Mouse (Mus musculus): ENCODE measurements at regions not wholly inside any gene's neighbourhood (a gene's known extent, or its start where the extent isn't known, plus 50 kb on each side); places are given as distances from the start of the nearest gene placed in this dataset.
A peak's percentile ranks its signal among the peaks of the same experiment; 100 is the strongest.

GRCm38 (mm10) chr9:60993661-60994060 lies 199.3 kb downstream of the Uaca start:
- TF ChIP-seq CTCF (IDR thresholded peaks at IDR 0.05; ENCODE audit: borderline replicate concordance, insufficient read depth, low read length) (no peak), POLR2A (IDR thresholded peaks at IDR 0.05; ENCODE audit: low read depth, low read length) (no peak)
- H3K4me3 ChIP-seq (ENCODE audit: insufficient read depth, low read length), result no peak overlapping the region
- no peaks in the 10 kb centered on the region; the same call in 1 of the 2 replicates for H3K4me1 ChIP-seq (ENCODE audit: control insufficient read depth, insufficient read depth, low read length)
- no peak overlapping the region for H3K27ac ChIP-seq (ENCODE audit: insufficient read depth, low read length)

- Histone ChIP-seq H3K4me3 (ENCODE audit: insufficient read depth, low read length) (no peak overlapping the region), H3K27ac (ENCODE audit: insufficient read depth, low read length) (no peak overlapping the region)
- TF ChIP-seq CTCF (IDR thresholded peaks at IDR 0.05; ENCODE audit: borderline replicate concordance, insufficient read depth, low read length) (no peak), POLR2A (IDR thresholded peaks at IDR 0.05; ENCODE audit: low read depth, low read length) (no peak)
Observed at GRCm38 (mm10) chr9:60995096-60995495, 200.8 kb downstream of the Uaca start.

GRCm38 (mm10) chr9:60998086-60998785 lies 203.9 kb downstream of the Uaca start:
- TF ChIP-seq POLR2A (IDR thresholded peaks at IDR 0.05; ENCODE audit: low read depth, low read length) (no peak), CTCF (IDR thresholded peaks at IDR 0.05; ENCODE audit: borderline replicate concordance, insufficient read depth, low read length) (no peak)
- Histone ChIP-seq H3K27ac (ENCODE audit: insufficient read depth, low read length) (no peak overlapping the region), H3K4me1 (ENCODE audit: control insufficient read depth, insufficient read depth, low read length) (no peaks in the 10 kb centered on the region), H3K4me3 (ENCODE audit: insufficient read depth, low read length) (no peak overlapping the region)

More at GRCm38 (mm10) chr9:60995096-60995495, 200.8 kb downstream of the Uaca start:
- H3K4me1 ChIP-seq (ENCODE audit: control insufficient read depth, insufficient read depth, low read length), result no peaks in the 10 kb centered on the region

- Histone ChIP-seq H3K4me1 (ENCODE audit: control insufficient read depth, insufficient read depth, low read length) (no peaks in the 10 kb centered on the region), H3K4me3 (ENCODE audit: insufficient read depth, low read length) (no peak overlapping the region), H3K27ac (ENCODE audit: insufficient read depth, low read length) (no peak overlapping the region)
- TF ChIP-seq POLR2A (IDR thresholded peaks at IDR 0.05; ENCODE audit: low read depth, low read length), result no peak
- TF ChIP-seq CTCF (IDR thresholded peaks at IDR 0.05; ENCODE audit: borderline replicate concordance, insufficient read depth, low read length), result peak; percentile 55; the same call in 1 of the 2 replicates
Observed at GRCm38 (mm10) chr9:60999001-60999529, 204.7 kb downstream of the Uaca start.

- no peaks in the 10 kb centered on the region for H3K4me1 ChIP-seq (ENCODE audit: control insufficient read depth, insufficient read depth, low read length)
- no peak overlapping the region for H3K27ac ChIP-seq (ENCODE audit: insufficient read depth, low read length)
- no peak for TF ChIP-seq CTCF (IDR thresholded peaks at IDR 0.05; ENCODE audit: borderline replicate concordance, insufficient read depth, low read length)
- no peak overlapping the region for H3K4me3 ChIP-seq (ENCODE audit: insufficient read depth, low read length)
Observed at GRCm38 (mm10) chr9:61000232-61000631, 205.9 kb downstream of the Uaca start.

GRCm38 (mm10) chr9:61002572-61002971 lies 208.2 kb downstream of the Uaca start:
- no peak overlapping the region for H3K4me3 ChIP-seq (ENCODE audit: insufficient read depth, low read length)
- no peak overlapping the region for H3K27ac ChIP-seq (ENCODE audit: insufficient read depth, low read length)
- no peak for TF ChIP-seq POLR2A (IDR thresholded peaks at IDR 0.05; ENCODE audit: low read depth, low read length)
- H3K4me1 ChIP-seq (ENCODE audit: control insufficient read depth, insufficient read depth, low read length), result no peaks in the 10 kb centered on the region

- Histone ChIP-seq H3K4me3 (ENCODE audit: insufficient read depth, low read length) (no peak overlapping the region), H3K27ac (ENCODE audit: insufficient read depth, low read length) (no peak overlapping the region), H3K4me1 (ENCODE audit: control insufficient read depth, insufficient read depth, low read length) (no peaks in the 10 kb centered on the region)
- TF ChIP-seq POLR2A (IDR thresholded peaks at IDR 0.05; ENCODE audit: low read depth, low read length) (no peak), CTCF (IDR thresholded peaks at IDR 0.05; ENCODE audit: borderline replicate concordance, insufficient read depth, low read length) (no peak)
Observed at GRCm38 (mm10) chr9:61008446-61008845, 214.1 kb downstream of the Uaca start.

GRCm38 (mm10) chr9:61011066-61011465 lies 216.7 kb downstream of the Uaca start:
- TF ChIP-seq POLR2A (IDR thresholded peaks at IDR 0.05; ENCODE audit: low read depth, low read length) (no peak), CTCF (IDR thresholded peaks at IDR 0.05; ENCODE audit: borderline replicate concordance, insufficient read depth, low read length) (no peak)
- no peak overlapping the region for H3K27ac ChIP-seq (ENCODE audit: insufficient read depth, low read length)
- H3K4me1 ChIP-seq (ENCODE audit: control insufficient read depth, insufficient read depth, low read length), result no peaks in the 10 kb centered on the region; the same call in 1 of the 2 replicates
- no peak overlapping the region for H3K4me3 ChIP-seq (ENCODE audit: insufficient read depth, low read length)

- H3K4me1 ChIP-seq (ENCODE audit: control insufficient read depth, insufficient read depth, low read length), result peaks cover 6% of the 10 kb centered on the region; the same call in 1 of the 2 replicates
- TF ChIP-seq CTCF (IDR thresholded peaks at IDR 0.05; ENCODE audit: borderline replicate concordance, insufficient read depth, low read length) (0 out of 2 replicates have a peak, but pooled peaks have one; percentile 19), POLR2A (IDR thresholded peaks at IDR 0.05; ENCODE audit: low read depth, low read length) (no peak)
- H3K4me3 ChIP-seq (ENCODE audit: insufficient read depth, low read length), result no peak overlapping the region
- H3K27ac ChIP-seq (ENCODE audit: insufficient read depth, low read length), result no peak overlapping the region
Observed at GRCm38 (mm10) chr9:61012771-61013540, 218.6 kb downstream of the Uaca start.

GRCm38 (mm10) chr9:61014151-61014550 lies 219.8 kb downstream of the Uaca start:
- no peak for TF ChIP-seq CTCF (IDR thresholded peaks at IDR 0.05; ENCODE audit: borderline replicate concordance, insufficient read depth, low read length)
- TF ChIP-seq POLR2A (IDR thresholded peaks at IDR 0.05; ENCODE audit: low read depth, low read length), result no peak
- peaks cover 6% of the 10 kb centered on the region; the same call in 1 of the 2 replicates for H3K4me1 ChIP-seq (ENCODE audit: control insufficient read depth, insufficient read depth, low read length)
- H3K4me3 ChIP-seq (ENCODE audit: insufficient read depth, low read length), result no peak overlapping the region
- no peak overlapping the region for H3K27ac ChIP-seq (ENCODE audit: insufficient read depth, low read length)

Measured in embryonic fibroblast, embryonic 13.5 days (primary cell).